Mouse (Mus musculus) lung, adult 2 months (tissue): ENCODE data around the gene Tsacc.

Source experiments
- CTCF ChIP-seq: fragments of 200-500 bp; IDR thresholded peaks from 2 replicates; pipeline ENCODE4 v1.5.1; 2011; ENCODE audit warnings: mild to moderate bottlenecking, low read length, control low read depth; ENCODE audit not compliant: insufficient read depth
- POLR2A ChIP-seq: fragments of 200-500 bp; IDR thresholded peaks from 2 replicates; pipeline ENCODE4 v1.6.1; 2011; ENCODE audit warnings: low read depth, mild to moderate bottlenecking, control low read depth, low read length, borderline replicate concordance; ENCODE audit errors: extremely low read depth

DNA sequence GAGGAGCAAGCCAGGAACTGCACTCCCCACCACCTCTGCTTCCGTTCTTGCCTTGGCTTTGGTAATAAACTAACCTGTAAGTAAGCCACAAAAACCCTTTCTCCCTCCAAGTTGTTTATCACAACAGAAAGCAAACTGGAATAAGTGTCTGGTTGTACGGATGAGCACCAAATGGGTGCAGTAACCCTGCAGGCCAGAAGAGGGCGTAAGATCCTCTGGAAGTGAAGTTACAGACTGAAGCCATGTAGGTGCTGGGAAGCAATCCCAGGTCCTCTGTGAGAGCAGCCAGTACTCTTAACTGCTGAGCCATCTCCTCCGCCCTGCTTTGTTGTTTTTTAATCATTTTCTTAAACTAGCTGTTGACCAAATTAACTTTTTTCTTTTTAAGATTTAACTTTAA is 22.8 kb downstream of the Tsacc start:
- TF ChIP-seq POLR2A (no peak), CTCF (no peak)
